Mouse (Mus musculus): ENCODE results near the gene Unc50. TPM values are rescaled to one million over a fixed set of nuclear protein-coding genes. Genes with fewer than 3 reads are reported as not detected.

The Unc50 gene
- polyA plus RNA-seq, 1 experiment from 2014 or later = 120 TPM

DNA sequence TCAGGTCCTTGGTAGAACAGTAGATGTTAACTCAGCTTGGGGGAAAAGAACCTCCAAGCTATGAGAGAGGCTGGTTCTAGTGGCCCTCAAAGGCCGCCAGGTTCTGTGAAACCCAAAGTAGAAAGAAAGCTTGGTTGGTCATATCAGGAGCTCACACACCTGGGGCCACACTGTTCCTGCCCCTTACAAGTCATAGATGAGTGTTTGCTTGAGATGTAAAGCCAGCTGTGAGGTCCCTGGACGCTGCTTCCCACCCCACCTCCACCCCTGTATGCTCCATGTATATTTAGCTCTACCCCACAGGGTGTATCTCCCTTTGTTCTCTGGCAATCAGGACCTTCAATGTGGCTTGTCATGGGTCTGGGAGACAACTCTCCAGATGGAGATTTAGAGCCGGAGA, 21.3 kb upstream of the Unc50 start:
- Histone ChIP-seq H3K36me3 (ENCODE audit: poor library complexity, severe bottlenecking) (0 out of 2 replicates have a peak, but pooled peaks cover 4% of the 10 kb centered on the region), H3K9me3 (replicated peaks) (no peaks in the 10 kb centered on the region), H3K4me1 (no peaks in the 10 kb centered on the region), H3K27me3 (no peaks in the 10 kb centered on the region), H3K4me2 (no peak overlapping the region), H3K9ac (no peak overlapping the region), H3K27ac (no peak overlapping the region), H3K4me3 (no peak overlapping the region)
- no peak for ATAC-seq
- WGBS = 81% methylated on average over 3 of the region's 3 CpGs

DNA sequence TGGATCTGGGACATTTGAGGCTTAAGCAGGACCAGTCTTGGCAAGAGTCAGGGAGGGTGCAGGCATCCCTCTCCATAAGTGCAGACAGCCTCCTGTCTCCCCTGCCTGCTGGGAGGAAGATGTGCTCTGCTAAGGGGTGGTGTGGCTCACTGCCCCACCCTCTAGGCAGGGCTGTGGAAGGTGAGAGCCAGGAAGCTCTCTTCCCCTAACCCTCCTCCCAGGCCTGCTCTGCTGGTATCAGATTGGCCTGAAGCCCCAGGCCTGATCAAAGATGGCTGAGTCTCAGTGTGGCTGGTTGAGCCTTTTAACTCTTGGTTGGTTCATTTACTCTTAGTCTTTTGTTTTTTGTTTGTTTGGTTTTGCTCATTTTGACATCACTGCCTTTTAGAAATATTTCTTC, 20.3 kb upstream of the Unc50 start:
- Histone ChIP-seq H3K27me3 (no peaks in the 10 kb centered on the region), H3K9me3 (replicated peaks) (no peaks in the 10 kb centered on the region), H3K36me3 (ENCODE audit: poor library complexity, severe bottlenecking) (0 out of 2 replicates have a peak, but pooled peaks cover 4% of the 10 kb centered on the region), H3K4me1 (no peaks in the 10 kb centered on the region), H3K4me2 (no peak overlapping the region), H3K4me3 (no peak overlapping the region), H3K9ac (no peak overlapping the region), H3K27ac (no peak overlapping the region)
- no peak for ATAC-seq

- 94% methylated on average over 1 of the region's 1 CpGs for WGBS
- Histone ChIP-seq H3K36me3 (ENCODE audit: poor library complexity, severe bottlenecking) (peaks cover 37% of the 10 kb centered on the region), H3K9me3 (replicated peaks) (peaks cover 4% of the 10 kb centered on the region; the same call in 1 of the 2 replicates), H3K9ac (no peak overlapping the region), H3K4me2 (no peak overlapping the region), H3K27me3 (no peaks in the 10 kb centered on the region), H3K4me1 (no peaks in the 10 kb centered on the region), H3K4me3 (no peak overlapping the region), H3K27ac (no peak overlapping the region)
- ATAC-seq = no peak
These were observed 14.5 kb upstream of the Unc50 start for GRCm38 (mm10) chr1:37415394-37415793.

GRCm38 (mm10) chr1:37419420-37419819, 10.5 kb upstream of the Unc50 start:
- Histone ChIP-seq H3K27ac (no peak overlapping the region), H3K4me1 (no peaks in the 10 kb centered on the region), H3K4me3 (no peak overlapping the region), H3K9ac (no peak overlapping the region), H3K4me2 (no peak overlapping the region), H3K36me3 (ENCODE audit: poor library complexity, severe bottlenecking) (peaks cover 56% of the 10 kb centered on the region), H3K9me3 (replicated peaks) (peaks cover 4% of the 10 kb centered on the region; the same call in 1 of the 2 replicates), H3K27me3 (no peaks in the 10 kb centered on the region)
- WGBS = 97% methylated on average over 1 of the region's 1 CpGs
- no peak for ATAC-seq

DNA sequence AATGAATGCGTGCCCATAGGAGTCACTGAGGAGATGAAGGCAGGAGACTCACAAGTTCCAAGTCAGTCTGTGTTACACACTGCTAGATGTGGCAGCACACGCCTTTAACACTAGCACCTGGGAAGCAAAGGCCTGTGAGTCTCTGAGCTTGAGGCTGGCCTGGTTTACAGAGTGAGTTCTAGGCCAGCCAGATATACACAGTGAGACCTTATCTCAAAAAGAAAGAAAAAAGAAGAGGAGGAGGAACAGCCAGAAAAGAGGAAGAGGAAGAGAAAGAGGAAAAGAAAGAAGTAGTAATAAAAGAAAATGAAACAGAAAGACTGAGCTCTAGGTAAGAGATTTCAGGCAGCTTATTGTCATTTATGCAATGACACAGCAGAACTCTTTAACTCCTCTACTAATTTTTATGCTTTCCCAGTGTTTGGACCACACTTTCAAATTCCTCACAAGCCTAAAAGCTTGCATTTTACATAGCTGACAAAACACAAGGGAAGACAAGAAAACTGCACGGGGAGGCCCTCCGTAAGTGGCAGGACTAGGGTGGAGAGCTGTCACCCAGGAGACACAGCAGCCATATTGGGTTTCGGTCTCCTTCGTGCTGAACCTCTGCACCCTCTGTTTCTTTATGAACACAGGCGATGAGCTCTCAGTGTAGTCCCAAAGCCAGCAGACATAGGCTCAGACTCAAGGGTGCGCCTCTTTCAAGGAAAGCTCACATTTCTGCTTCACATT, 2.6 kb upstream of the Unc50 start:
- Histone ChIP-seq H3K4me2 (no peak overlapping the region), H3K4me1 (peaks cover 29% of the 10 kb centered on the region), H3K27ac (no peak overlapping the region), H3K27me3 (no peaks in the 10 kb centered on the region), H3K9me3 (replicated peaks) (no peaks in the 10 kb centered on the region), H3K4me3 (no peak overlapping the region), H3K9ac (no peak overlapping the region), H3K36me3 (ENCODE audit: poor library complexity, severe bottlenecking) (peaks cover 35% of the 10 kb centered on the region)
- no peak for ATAC-seq
- WGBS = 96% methylated on average over 8 of the region's 8 CpGs

GRCm38 (mm10) chr1:37428911-37429310, 1.0 kb upstream of the Unc50 start:
- Histone ChIP-seq H3K27me3 (no peaks in the 10 kb centered on the region), H3K4me2 (peak overlapping the region; percentile 93), H3K27ac (no peak overlapping the region)

DNA sequence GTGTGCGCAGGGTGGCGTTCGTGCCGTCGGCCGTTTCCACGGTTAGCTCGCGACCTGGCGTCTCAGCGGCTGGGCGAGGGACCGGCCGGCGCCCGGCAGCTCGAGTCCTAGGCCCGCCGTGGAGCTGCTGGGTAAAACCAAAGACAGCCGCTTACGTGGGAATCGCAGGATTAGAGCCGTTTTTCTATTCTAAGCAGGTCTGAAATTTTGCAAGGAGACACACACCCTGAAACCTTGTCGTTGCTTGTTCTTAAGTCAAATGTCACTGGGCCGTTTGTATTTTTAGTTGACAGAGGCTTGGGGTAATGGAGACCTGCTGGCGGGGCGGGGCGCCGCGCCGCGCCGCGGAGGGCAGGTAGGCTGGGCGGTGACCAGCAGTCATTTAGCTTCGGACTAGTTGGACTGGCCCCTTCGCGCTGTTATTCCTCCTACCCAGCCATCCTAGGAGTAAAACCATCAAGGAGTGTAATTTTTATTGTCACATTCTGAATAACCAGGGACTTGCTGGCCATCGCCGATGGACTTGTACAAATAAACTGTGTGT, 430 bp downstream of the Unc50 start:
- peak overlapping the region; percentile 91 for H3K4me3 ChIP-seq
- H3K27me3 ChIP-seq = no peaks in the 10 kb centered on the region
- H3K4me2 ChIP-seq = peak overlapping the region; percentile 93
- H3K4me1 ChIP-seq = peaks cover 34% of the 10 kb centered on the region
- H3K9me3 ChIP-seq (replicated peaks) = no peaks in the 10 kb centered on the region
- peak overlapping the region; percentile 93 for H3K9ac ChIP-seq
- ATAC-seq = peak; percentile 4; the same call in 1 of the 2 replicates
- 2% methylated on average over 40 of the region's 40 CpGs for WGBS
- no peak overlapping the region; the same call in 1 of the 2 replicates for H3K27ac ChIP-seq
- peaks cover 40% of the 10 kb centered on the region for H3K36me3 ChIP-seq (ENCODE audit: poor library complexity, severe bottlenecking)

More at GRCm38 (mm10) chr1:37428911-37429310, 1.0 kb upstream of the Unc50 start:
- H3K4me3 ChIP-seq = peak overlapping the region; percentile 91
- 69% methylated on average over 2 of the region's 2 CpGs for WGBS
- H3K4me1 ChIP-seq = peaks cover 34% of the 10 kb centered on the region
- peak overlapping the region; percentile 93 for H3K9ac ChIP-seq
- no peak for ATAC-seq
- peaks cover 40% of the 10 kb centered on the region for H3K36me3 ChIP-seq (ENCODE audit: poor library complexity, severe bottlenecking)
- H3K9me3 ChIP-seq (replicated peaks) = no peaks in the 10 kb centered on the region

GRCm38 (mm10) chr1:37436419-37436818, 6.5 kb downstream of the Unc50 start:
- 89% methylated on average over 3 of the region's 3 CpGs for WGBS
- Histone ChIP-seq H3K4me1 (peaks cover 14% of the 10 kb centered on the region), H3K36me3 (ENCODE audit: poor library complexity, severe bottlenecking) (peaks cover 81% of the 10 kb centered on the region), H3K27ac (no peak overlapping the region), H3K4me3 (no peak overlapping the region), H3K9ac (no peak overlapping the region), H3K9me3 (replicated peaks) (no peaks in the 10 kb centered on the region), H3K27me3 (no peaks in the 10 kb centered on the region), H3K4me2 (no peak overlapping the region)
- no peak for ATAC-seq

- Histone ChIP-seq H3K27ac (no peak overlapping the region), H3K9ac (no peak overlapping the region), H3K4me1 (no peaks in the 10 kb centered on the region), H3K4me2 (no peak overlapping the region), H3K36me3 (ENCODE audit: poor library complexity, severe bottlenecking) (peaks cover 50% of the 10 kb centered on the region), H3K4me3 (no peak overlapping the region), H3K9me3 (replicated peaks) (no peaks in the 10 kb centered on the region), H3K27me3 (no peaks in the 10 kb centered on the region)
- no peak for ATAC-seq
- 92% methylated on average over 16 of the region's 16 CpGs for WGBS
These were observed 13.2 kb downstream of the Unc50 start for GRCm38 (mm10) chr1:37442848-37443835.

GRCm38 (mm10) chr1:37448361-37449095, 18.6 kb downstream of the Unc50 start:
- H3K36me3 ChIP-seq (ENCODE audit: poor library complexity, severe bottlenecking) = peaks cover 2% of the 10 kb centered on the region
- no peak overlapping the region for H3K9ac ChIP-seq
- no peaks in the 10 kb centered on the region for H3K4me1 ChIP-seq
- H3K4me2 ChIP-seq = no peak overlapping the region
- no peak overlapping the region for H3K4me3 ChIP-seq
- no peak for ATAC-seq
- H3K9me3 ChIP-seq (replicated peaks) = no peaks in the 10 kb centered on the region
- no peak overlapping the region for H3K27ac ChIP-seq
- H3K27me3 ChIP-seq = no peaks in the 10 kb centered on the region
- WGBS = 79% methylated on average over 10 of the region's 10 CpGs

DNA sequence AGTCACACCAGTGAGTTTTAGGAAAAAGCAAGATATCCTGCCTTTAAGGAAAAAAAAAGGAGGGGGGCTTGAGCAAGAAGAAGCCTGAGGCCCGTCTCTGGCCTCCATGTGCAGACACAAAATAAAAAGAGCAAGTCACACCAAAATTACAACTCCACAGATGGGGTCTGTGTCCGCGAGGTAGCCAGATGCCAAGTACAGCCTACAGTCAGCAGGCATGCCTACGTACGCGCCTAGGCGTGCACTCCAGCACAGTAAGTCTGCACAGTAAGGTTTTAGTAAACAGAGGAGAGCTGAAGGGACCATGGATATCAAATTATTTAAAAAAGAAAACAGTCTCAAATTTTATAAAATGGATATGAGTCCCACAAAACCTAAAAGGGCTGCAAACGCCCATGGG, 21.3 kb downstream of the Unc50 start:
- Histone ChIP-seq H3K4me3 (no peak overlapping the region), H3K9ac (no peak overlapping the region), H3K9me3 (replicated peaks) (no peaks in the 10 kb centered on the region), H3K27ac (no peak overlapping the region), H3K4me2 (no peak overlapping the region), H3K4me1 (no peaks in the 10 kb centered on the region), H3K27me3 (no peaks in the 10 kb centered on the region), H3K36me3 (ENCODE audit: poor library complexity, severe bottlenecking) (no peaks in the 10 kb centered on the region; the same call in 1 of the 2 replicates)
- WGBS = 92% methylated on average over 8 of the region's 8 CpGs
- ATAC-seq = no peak

Measured in forebrain, embryonic 13.5 days (tissue).